Mouse (Mus musculus) embryo, embryonic 10 days (tissue): Measurements from ENCODE around the gene Hivep3.
A peak's percentile ranks its signal among the peaks of the same experiment; 100 is the strongest.

Experiments
- DNase-seq: peaks from one replicate; pipeline ENCODE4 v3.0.0-alpha.2; 2015; ENCODE audit warnings: low spot score

Hivep3 gene

GRCm38 (mm10) chr4:119977817-119978491 lies 244.4 kb downstream of the Hivep3 start:
- no peak for DNase-seq

GRCm38 (mm10) chr4:119979238-119979829 lies 245.8 kb downstream of the Hivep3 start:
- no peak for DNase-seq

- DNase-seq, result no peak
Observed at GRCm38 (mm10) chr4:119979918-119980317, 246.3 kb downstream of the Hivep3 start.

GRCm38 (mm10) chr4:119981047-119981720 lies 247.6 kb downstream of the Hivep3 start:
- DNase-seq, result no peak

GRCm38 (mm10) chr4:119986065-119986464 lies 252.5 kb downstream of the Hivep3 start:
- no peak for DNase-seq

- DNase-seq, result no peak
Observed at GRCm38 (mm10) chr4:119986580-119987291, 253.2 kb downstream of the Hivep3 start.

- peak; percentile 55 for DNase-seq
Observed at GRCm38 (mm10) chr4:119987376-119988087, 253.9 kb downstream of the Hivep3 start.

- DNase-seq, result no peak
Observed at GRCm38 (mm10) chr4:119989031-119989693, 255.6 kb downstream of the Hivep3 start.

GRCm38 (mm10) chr4:119990346-119990745 lies 256.8 kb downstream of the Hivep3 start:
- no peak for DNase-seq

- DNase-seq, result no peak
Observed at GRCm38 (mm10) chr4:119990841-119991240, 257.3 kb downstream of the Hivep3 start.

GRCm38 (mm10) chr4:119991758-119992157 lies 258.2 kb downstream of the Hivep3 start:
- no peak for DNase-seq

- DNase-seq, result no peak
Observed at GRCm38 (mm10) chr4:119996377-119996776, 262.8 kb downstream of the Hivep3 start.

GRCm38 (mm10) chr4:119997351-119997750 lies 263.8 kb downstream of the Hivep3 start:
- no peak for DNase-seq

- DNase-seq, result no peak
Observed at GRCm38 (mm10) chr4:119998911-119999310, 265.3 kb downstream of the Hivep3 start.

- DNase-seq, result no peak
Observed at GRCm38 (mm10) chr4:120000881-120001280, 267.3 kb downstream of the Hivep3 start.

- DNase-seq, result no peak
Observed at GRCm38 (mm10) chr4:120003006-120003405, 269.4 kb downstream of the Hivep3 start.

GRCm38 (mm10) chr4:120006046-120006445 lies 272.5 kb downstream of the Hivep3 start:
- DNase-seq, result no peak

- no peak for DNase-seq
Observed at GRCm38 (mm10) chr4:120007889-120008288, 274.3 kb downstream of the Hivep3 start.

- DNase-seq, result no peak
Observed at GRCm38 (mm10) chr4:120009151-120009550, 275.6 kb downstream of the Hivep3 start.

- peak; percentile 14 for DNase-seq
Observed at GRCm38 (mm10) chr4:120011788-120012187, 278.2 kb downstream of the Hivep3 start.

- no peak for DNase-seq
Observed at GRCm38 (mm10) chr4:120012891-120013290, 279.3 kb downstream of the Hivep3 start.
